Mouse (Mus musculus) lung, postnatal 4 days (tissue): ENCODE measurements around the gene Muc2.
"Not testable (repeated sequence)": the region's sequence is repeated elsewhere in the genome, so short reads cannot be mapped to it uniquely, and the experiment has no call there.

Source experiments
- DNase-seq, 2 experiments: peaks; one replicate each; pipeline ENCODE4 v3.0.0; 2021

The Muc2 gene

GRCm38 (mm10) chr7:141690040-141690439 lies at the start of gene Muc2:
Muc2 (plus strand) TSS chr7:141690340.
- no peak for DNase-seq

- no peak for DNase-seq
These were observed 47.8 kb upstream of the Muc2 start for GRCm38 (mm10) chr7:141642375-141642774.

GRCm38 (mm10) chr7:141643160-141643559 lies 47.0 kb upstream of the Muc2 start:
- DNase-seq, result peak in 1 of 2 experiments; percentile 34

GRCm38 (mm10) chr7:141647083-141647482 lies 43.1 kb upstream of the Muc2 start:
- DNase-seq, result no peak

- DNase-seq, result no peak
These were observed 42.3 kb upstream of the Muc2 start for GRCm38 (mm10) chr7:141647815-141648214.

- DNase-seq, result no peak
These were observed 37.9 kb upstream of the Muc2 start for GRCm38 (mm10) chr7:141652191-141652590.

- DNase-seq, result peak in 1 of 2 experiments; percentile 48
These were observed 29.8 kb upstream of the Muc2 start for GRCm38 (mm10) chr7:141660346-141660745.

GRCm38 (mm10) chr7:141661481-141661880 lies 28.7 kb upstream of the Muc2 start:
- no peak for DNase-seq

- no peak for DNase-seq
These were observed 27.9 kb upstream of the Muc2 start for GRCm38 (mm10) chr7:141662223-141662622.

- DNase-seq, result peak; percentile 51 to 72
These were observed 23.9 kb upstream of the Muc2 start for GRCm38 (mm10) chr7:141666190-141666589.

- not testable (repeated sequence) for DNase-seq
These were observed 21.0 kb upstream of the Muc2 start for GRCm38 (mm10) chr7:141669097-141669496.

- peak in 1 of 2 experiments; percentile 44 for DNase-seq
These were observed 19.1 kb upstream of the Muc2 start for GRCm38 (mm10) chr7:141670999-141671398.

GRCm38 (mm10) chr7:141671626-141672291 lies 18.4 kb upstream of the Muc2 start:
- DNase-seq, result no peak

- no peak for DNase-seq
These were observed 11.2 kb upstream of the Muc2 start for GRCm38 (mm10) chr7:141678922-141679321.

- DNase-seq, result no peak
These were observed 2.8 kb upstream of the Muc2 start for GRCm38 (mm10) chr7:141687330-141687729.

- peak; percentile 36 to 63 for DNase-seq
These were observed 3.6 kb downstream of the Muc2 start for GRCm38 (mm10) chr7:141693591-141694273.

GRCm38 (mm10) chr7:141694274-141694639 lies 4.1 kb downstream of the Muc2 start:
- DNase-seq, result no peak

- no peak for DNase-seq
These were observed 6.4 kb downstream of the Muc2 start for GRCm38 (mm10) chr7:141696538-141696937.

- DNase-seq, result no peak
These were observed 9.5 kb downstream of the Muc2 start for GRCm38 (mm10) chr7:141699556-141700220.

GRCm38 (mm10) chr7:141747451-141748100 lies 57.4 kb downstream of the Muc2 start:
- no peak for DNase-seq

- DNase-seq, result no peak
These were observed 62.4 kb downstream of the Muc2 start for GRCm38 (mm10) chr7:141752513-141752912.

- DNase-seq, result peak; percentile 59 to 81
These were observed 65.7 kb downstream of the Muc2 start for GRCm38 (mm10) chr7:141755831-141756230.

- no peak for DNase-seq
These were observed 68.2 kb downstream of the Muc2 start for GRCm38 (mm10) chr7:141758291-141758690.
